Mouse (Mus musculus) CH12.LX (cell line): ENCODE measurements around the gene Cenpe.

Experiments used
- BHLHE40 ChIP-seq: IDR thresholded peaks from 2 replicates; pipeline ENCODE4 v1.6.1; 2011; ENCODE audit warnings: mild to moderate bottlenecking, low read depth, low read length, improper control_type of control experiment
- CTCF ChIP-seq, 2 experiments: IDR thresholded peaks in 1 of 2; conservative IDR thresholded peaks in 1 of 2; 2 replicates each; pipeline ENCODE4 v1.5.1; 2011 to 2012; ENCODE audit warnings: low read depth in 2 of 2, low read length in 2 of 2, improper control_type of control experiment in 1 of 2, inconsistent platforms in 1 of 2, mild to moderate bottlenecking in 1 of 2, moderate library complexity in 1 of 2
- EP300 ChIP-seq: IDR thresholded peaks from 2 replicates; pipeline ENCODE4 v1.6.1; 2011; ENCODE audit warnings: low read length, improper control_type of control experiment
- GABPA ChIP-seq: IDR thresholded peaks from 2 replicates; pipeline ENCODE4 v1.6.1; 2012; ENCODE audit warnings: low read depth, low read length, improper control_type of control experiment, inconsistent platforms; ENCODE audit not compliant: insufficient replicate concordance
- HCFC1 ChIP-seq: IDR thresholded peaks from 2 replicates; pipeline ENCODE4 v1.6.1; 2012; ENCODE audit warnings: low read depth, mild to moderate bottlenecking, inconsistent platforms, low read length, improper control_type of control experiment
- MAFK ChIP-seq: IDR thresholded peaks from 2 replicates; pipeline ENCODE4 v1.6.1; 2011; ENCODE audit warnings: low read length, improper control_type of control experiment; ENCODE audit not compliant: insufficient replicate concordance
- MAZ ChIP-seq: IDR thresholded peaks from 2 replicates; pipeline ENCODE4 v1.6.1; 2012; ENCODE audit warnings: low read depth, mild to moderate bottlenecking, inconsistent platforms, low read length, improper control_type of control experiment, moderate library complexity
- MEF2A ChIP-seq: IDR thresholded peaks from 2 replicates; pipeline ENCODE4 v1.6.1; 2014; ENCODE audit warnings: low read depth, mild to moderate bottlenecking, inconsistent platforms, low read length, improper control_type of control experiment, borderline replicate concordance
- POLR2A ChIP-seq: IDR thresholded peaks from 2 replicates; pipeline ENCODE4 v1.6.1; 2011; ENCODE audit warnings: low read depth, mild to moderate bottlenecking, improper control_type of control experiment, low read length
- POLR2AphosphoS2 ChIP-seq: IDR thresholded peaks from 2 replicates; pipeline ENCODE4 v1.6.1; 2011; ENCODE audit warnings: low read depth, low read length, improper control_type of control experiment
- TBP ChIP-seq: conservative IDR thresholded peaks from 2 replicates; pipeline ENCODE4 v1.6.1; 2011; ENCODE audit warnings: low read depth, low read length, improper control_type of control experiment
- UBTF ChIP-seq: IDR thresholded peaks from 2 replicates; pipeline ENCODE4 v1.6.1; 2012; ENCODE audit warnings: low read depth, mild to moderate bottlenecking, inconsistent platforms, low read length, improper control_type of control experiment, moderate library complexity
- ZKSCAN1 ChIP-seq: IDR thresholded peaks from 2 replicates; pipeline ENCODE4 v1.6.1; 2012; ENCODE audit warnings: low read depth, inconsistent platforms, low read length, improper control_type of control experiment, borderline replicate concordance

- TF ChIP-seq CTCF (conservative IDR thresholded peaks at IDR 0.05 in 1 of 2, IDR thresholded peaks at IDR 0.05 in 1 of 2; ENCODE audit: low read depth in 2 of 2, low read length in 2 of 2) (no peak), HCFC1 (no peak), POLR2A (no peak), EP300 (no peak), TBP (no peak), MAFK (no peak), BHLHE40 (no peak), MAZ (no peak), POLR2AphosphoS2 (no peak), UBTF (no peak), GABPA (no peak), MEF2A (no peak), ZKSCAN1 (no peak)
These were observed 19.7 kb downstream of the Cenpe start for GRCm38 (mm10) chr3:135232058-135232457.
